Mouse (Mus musculus) T-cell, adult 66 days (primary cell): ENCODE measurements around the gene Cables2. TPM values are rescaled to one million over a fixed set of nuclear protein-coding genes. Genes with fewer than 3 reads are reported as not detected.

Experiments used
- total RNA-seq, 2 experiments: library from RNA; stranded (reverse); gene quantifications; 3 replicates in 1 of 2; 4 replicates in 1 of 2; pipeline ENCODE4 v1.2.4; 2023

Cables2 gene
- 10 to 100 TPM; 35.0 to 41.0 TPM for total RNA-seq

GRCm38 (mm10) chr2:180273394-180274244, at the start of gene Cables2:
Gene Cables2 (minus strand): TSS chr2:180273496.

GRCm38 (mm10) chr2:180289440-180290108, 16.3 kb upstream of the Cables2 start, which contains the start of gene Rbbp8nl:
Gene Rbbp8nl (minus strand): TSS chr2:180289879.

GRCm38 (mm10) chr2:180257001-180257521, 16.2 kb downstream of the Cables2 start, which contains the start of gene Rps21:
Gene Rps21 (plus strand): TSS chr2:180257377.

GRCm38 (mm10) chr2:180225762-180226378, 47.4 kb downstream of the Cables2 start, which contains the start of gene Lama5:
Gene Lama5 (minus strand): TSS chr2:180225859.

Other genes starting within 250 kb of the Cables2 start
- 10 to 100 TPM; 47.2 to 49.4 TPM for gene Lsm14b, start 248.5 kb downstream of the Cables2 start, total RNA-seq
- gene Psma7, start 231.1 kb downstream of the Cables2 start, total RNA-seq: 100 to 1,000 TPM; 165 to 168 TPM
- gene Ss18l1, start 231.0 kb downstream of the Cables2 start, total RNA-seq: 1 to 10 TPM; 7.1 to 7.6 TPM
- gene Mtg2, start 202.9 kb downstream of the Cables2 start, total RNA-seq: 10 to 100 TPM; 22.1 to 28.7 TPM
- not detected for gene Hrh3, start 169.0 kb downstream of the Cables2 start, total RNA-seq
- 10 to 100 TPM; 27.1 to 30.8 TPM for gene Osbpl2, start 154.2 kb downstream of the Cables2 start, total RNA-seq
- gene Adrm1, start 102.0 kb downstream of the Cables2 start, total RNA-seq: 100 to 1,000 TPM; 123 to 127 TPM
- under 1 TPM; 0.09 to 0.12 TPM for gene Lama5, start 47.6 kb downstream of the Cables2 start, total RNA-seq
- 1,000 to 10,000 TPM; 2,687 to 2,790 TPM for gene Rps21, start 16.1 kb downstream of the Cables2 start, total RNA-seq
- not detected for gene Rbbp8nl, start 16.4 kb upstream of the Cables2 start, total RNA-seq
- not detected for gene Gata5, start 61.2 kb upstream of the Cables2 start, total RNA-seq
- 1 to 10 TPM; 3.2 to 3.6 TPM for gene Slco4a1, start 182.7 kb upstream of the Cables2 start, total RNA-seq
- gene Ntsr1, start 226.5 kb upstream of the Cables2 start, total RNA-seq: not detected